Mouse (Mus musculus): ENCODE data around the gene Syt6.

Gene Syt6

GRCm38 (mm10) chr3:103575156-103575892, at the start of gene Syt6:
TSS of gene Syt6 (plus strand) at chr3:103575231.
- DNase-seq (ENCODE audit: low read depth, low spot score), result no peak

- DNase-seq (ENCODE audit: low read depth, low spot score), result no peak
Observed at GRCm38 (mm10) chr3:103526201-103526704, 48.8 kb upstream of the Syt6 start.

- no peak for DNase-seq (ENCODE audit: low read depth, low spot score)
Observed at GRCm38 (mm10) chr3:103526864-103527263, 48.2 kb upstream of the Syt6 start.

GRCm38 (mm10) chr3:103534036-103534435, 41.0 kb upstream of the Syt6 start:
- no peak for DNase-seq (ENCODE audit: low read depth, low spot score)

GRCm38 (mm10) chr3:103535207-103535606, 39.8 kb upstream of the Syt6 start:
- no peak for DNase-seq (ENCODE audit: low read depth, low spot score)

- no peak for DNase-seq (ENCODE audit: low read depth, low spot score)
Observed at GRCm38 (mm10) chr3:103539148-103539547, 35.9 kb upstream of the Syt6 start.

GRCm38 (mm10) chr3:103546166-103546565, 28.9 kb upstream of the Syt6 start:
- DNase-seq (ENCODE audit: low read depth, low spot score), result no peak

- no peak for DNase-seq (ENCODE audit: low read depth, low spot score)
Observed at GRCm38 (mm10) chr3:103546626-103547025, 28.4 kb upstream of the Syt6 start.

- DNase-seq (ENCODE audit: low read depth, low spot score), result no peak
Observed at GRCm38 (mm10) chr3:103550236-103550635, 24.8 kb upstream of the Syt6 start.

- no peak for DNase-seq (ENCODE audit: low read depth, low spot score)
Observed at GRCm38 (mm10) chr3:103567226-103567625, 7.8 kb upstream of the Syt6 start.

- DNase-seq (ENCODE audit: low read depth, low spot score), result no peak
Observed at GRCm38 (mm10) chr3:103572526-103572925, 2.5 kb upstream of the Syt6 start.

GRCm38 (mm10) chr3:103573106-103573790, 1.8 kb upstream of the Syt6 start:
- no peak for DNase-seq (ENCODE audit: low read depth, low spot score)

- peak; percentile 8 for DNase-seq (ENCODE audit: low read depth, low spot score)
Observed at GRCm38 (mm10) chr3:103573791-103574166, 1.3 kb upstream of the Syt6 start.

- no peak for DNase-seq (ENCODE audit: low read depth, low spot score)
Observed at GRCm38 (mm10) chr3:103574566-103575155, 370 bp upstream of the Syt6 start.

GRCm38 (mm10) chr3:103575893-103576641, 1.0 kb downstream of the Syt6 start:
- DNase-seq (ENCODE audit: low read depth, low spot score), result no peak

GRCm38 (mm10) chr3:103587136-103587535, 12.1 kb downstream of the Syt6 start:
- DNase-seq (ENCODE audit: low read depth, low spot score), result no peak

- DNase-seq (ENCODE audit: low read depth, low spot score), result no peak
Observed at GRCm38 (mm10) chr3:103587672-103588071, 12.6 kb downstream of the Syt6 start.

- no peak for DNase-seq (ENCODE audit: low read depth, low spot score)
Observed at GRCm38 (mm10) chr3:103589636-103590035, 14.6 kb downstream of the Syt6 start.

GRCm38 (mm10) chr3:103592636-103593035, 17.6 kb downstream of the Syt6 start:
- no peak for DNase-seq (ENCODE audit: low read depth, low spot score)

GRCm38 (mm10) chr3:103593631-103594030, 18.6 kb downstream of the Syt6 start:
- DNase-seq (ENCODE audit: low read depth, low spot score), result no peak

GRCm38 (mm10) chr3:103595271-103595810, 20.3 kb downstream of the Syt6 start:
- no peak for DNase-seq (ENCODE audit: low read depth, low spot score)

GRCm38 (mm10) chr3:103597586-103597985, 22.6 kb downstream of the Syt6 start:
- no peak for DNase-seq (ENCODE audit: low read depth, low spot score)

Data from A20 (cell line).